In the genomic region with DNA sequence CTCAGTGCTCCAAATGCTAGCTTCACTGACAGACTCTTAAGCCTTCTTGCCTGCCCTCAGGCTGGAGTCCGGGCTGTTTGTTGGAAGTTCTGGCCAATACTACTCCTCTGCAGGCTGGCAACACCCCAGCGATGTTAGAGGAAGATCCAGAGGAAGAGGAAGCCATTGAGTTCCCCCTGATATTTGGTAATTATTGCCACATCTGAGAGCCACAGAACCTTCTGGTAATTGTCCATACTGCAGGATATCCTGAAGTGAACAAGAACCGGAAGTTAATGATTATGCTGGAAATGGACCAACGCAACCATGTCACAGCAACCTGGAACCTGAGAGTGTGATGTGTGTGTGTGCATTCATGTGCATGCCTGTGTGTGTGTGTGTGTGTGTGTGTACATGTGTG, we compare ENCODE assay signal across 11 mouse cellular contexts.
A peak's percentile ranks its signal among the peaks of the same experiment; 100 is the strongest.
DNase-seq lines count a peak whose midpoint lies in the region; TF ChIP-seq lines count a peak whose summit lies in the region.
"Had no signal": no experiment of that assay in that cellular context is flagged by ENCODE, and none has a peak within 500 bp of the region (broad histone marks: within the 10 kb centered on the region; RNA-seq: fewer than 3 reads in every experiment).

No protein-coding gene starts in this region.

- H3K9me3 ChIP-seq in forebrain, embryonic 10.5 days = no peaks in the 10 kb centered on the region
- H3K9me3 ChIP-seq: forebrain, embryonic 13.5 days; heart, embryonic 13.5 days had no signal

- 38% methylated on average over 4 of the region's 4 CpGs for WGBS in lung, adult 2 months
- WGBS in forebrain, embryonic 10.5 days = 83% methylated on average over 4 of the region's 4 CpGs

- TF ChIP-seq POLR2A in lung, adult 2 months (IDR thresholded peaks at IDR 0.05; ENCODE audit: borderline replicate concordance, extremely low read depth, low read depth, low read length) = no peak

- H3K4me3 ChIP-seq in lung, adult 2 months (replicated peaks; ENCODE audit: extremely low read depth, low read depth, low read length) = no peak overlapping the region
- no peak overlapping the region for H3K4me3 ChIP-seq in forebrain, embryonic 10.5 days
- H3K4me3 ChIP-seq: forebrain, embryonic 13.5 days; heart, embryonic 13.5 days had no signal

- peak; percentile 29 to 36 for DNase-seq in cerebellum, adult 18-20 months
- no peak for DNase-seq in cerebellum, postnatal 4 days (ENCODE audit: low spot score in 2 of 2)
- peak; percentile 15 to 16 for DNase-seq in lung, adult 18-20 months
- no peak for DNase-seq in lung, adult 2 months
- peak; percentile 14 for DNase-seq in lung, postnatal 25 days (ENCODE audit: low spot score)
- DNase-seq in thymus, postnatal 4 days = peak; percentile 35
- DNase-seq in spleen, postnatal 10 days (ENCODE audit: low spot score in 2 of 2) = no peak
- no peak for DNase-seq in forebrain, embryonic 10.5 days (ENCODE audit: extremely low spot score, low spot score)
- DNase-seq: kidney, adult 11 months had no signal

- H3K27ac ChIP-seq in forebrain, embryonic 10.5 days = no peak overlapping the region
- H3K27ac ChIP-seq: forebrain, embryonic 13.5 days; heart, embryonic 13.5 days had no signal

- no peak for TF ChIP-seq CTCF in lung, adult 2 months (IDR thresholded peaks at IDR 0.05; ENCODE audit: insufficient read depth, low read length)

- peaks cover 25% of the 10 kb centered on the region for H3K27me3 ChIP-seq in forebrain, embryonic 10.5 days (ENCODE audit: poor library complexity, severe bottlenecking)

- H3K36me3 ChIP-seq in forebrain, embryonic 10.5 days (replicated peaks) = no peaks in the 10 kb centered on the region
- H3K36me3 ChIP-seq: heart, embryonic 13.5 days had no signal

- no peaks in the 10 kb centered on the region; the same call in 1 of the 2 replicates for H3K4me1 ChIP-seq in lung, adult 2 months (ENCODE audit: control insufficient read depth, insufficient read depth, low read length)
- H3K4me1 ChIP-seq in forebrain, embryonic 10.5 days = peaks cover 10% of the 10 kb centered on the region

Comparison
In these comparisons a context has a peak if more than half of its experiments do, and no peak if none do; other contexts are left out.
1. DNase-seq: peak in cerebellum, adult 18-20 months (2 of 2), lung, adult 18-20 months (2 of 2), lung, postnatal 25 days (single experiment) and thymus, postnatal 4 days (single experiment); none in cerebellum, postnatal 4 days (0 of 2), lung, adult 2 months (single experiment), spleen, postnatal 10 days (0 of 2) and forebrain, embryonic 10.5 days (single experiment).